Mouse (Mus musculus) testis, adult 10 weeks (tissue): ENCODE measurements around the gene Zzz3. TPM values are rescaled to one million over a fixed set of nuclear protein-coding genes. Genes with fewer than 3 reads are reported as not detected.

Experiments
- polyA plus RNA-seq: library from polyadenylated mRNA; stranded (reverse); fragments of 350-450 nt; fragmentation: Illumina TruSeq; extraction: RNeasy Lipid Tissue Mini Kit (QIAGEN cat#74804); gene quantifications from one replicate; pipeline ENCODE4 v1.2.3, GENCODE M21; 2014; ENCODE audit warnings: low read depth, low replicate concordance

Zzz3 gene
- 52.4 TPM for polyA plus RNA-seq

DNA sequence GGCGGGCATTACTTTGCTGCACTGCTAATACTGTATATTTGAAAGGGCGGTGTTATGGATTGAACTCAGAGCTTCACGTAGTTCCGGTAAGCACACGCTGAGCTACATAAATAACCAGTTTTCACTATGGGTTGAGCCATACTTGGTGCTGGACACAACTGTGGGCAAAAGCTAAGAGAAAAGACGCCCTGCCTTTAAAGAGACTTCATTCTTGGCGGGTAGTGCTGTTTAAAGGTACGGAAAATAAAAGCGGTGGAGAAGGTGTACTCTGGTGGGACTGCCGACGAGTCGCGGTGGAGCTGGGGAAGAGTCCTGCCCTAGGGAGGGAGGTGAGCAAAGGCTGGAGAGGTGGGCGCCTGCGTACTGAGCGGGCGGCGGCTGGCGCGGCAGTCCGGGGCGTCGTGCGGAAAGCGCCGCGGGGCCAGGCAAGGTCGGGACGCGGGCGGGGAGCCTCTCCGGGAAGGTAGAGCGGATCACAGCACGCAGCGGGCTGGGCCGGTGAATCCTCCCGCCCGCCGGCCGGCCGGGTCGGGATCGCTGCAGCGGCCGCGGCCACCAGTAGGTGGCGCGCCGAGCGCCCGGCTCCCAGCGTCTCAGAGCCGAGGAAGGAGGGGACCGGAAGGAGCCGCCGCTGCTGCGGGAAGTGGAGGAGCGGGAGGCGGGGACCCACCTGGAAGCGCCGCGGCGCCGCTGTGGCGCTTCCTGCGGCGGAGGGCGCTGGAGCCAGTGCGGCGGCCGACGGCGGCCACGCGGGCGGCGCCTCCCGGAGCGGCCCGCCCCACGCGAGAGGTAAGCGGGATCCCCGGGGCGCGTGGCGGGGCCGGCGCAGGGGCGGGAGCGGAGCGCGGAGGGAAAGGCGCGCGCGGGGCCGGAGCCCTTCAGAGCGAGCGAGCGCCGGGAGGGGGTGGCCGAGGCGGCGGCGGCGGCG, at the start of gene Zzz3:
Zzz3 (plus strand) TSS at position 124 of the 928 bp plus-strand sequence.

DNA sequence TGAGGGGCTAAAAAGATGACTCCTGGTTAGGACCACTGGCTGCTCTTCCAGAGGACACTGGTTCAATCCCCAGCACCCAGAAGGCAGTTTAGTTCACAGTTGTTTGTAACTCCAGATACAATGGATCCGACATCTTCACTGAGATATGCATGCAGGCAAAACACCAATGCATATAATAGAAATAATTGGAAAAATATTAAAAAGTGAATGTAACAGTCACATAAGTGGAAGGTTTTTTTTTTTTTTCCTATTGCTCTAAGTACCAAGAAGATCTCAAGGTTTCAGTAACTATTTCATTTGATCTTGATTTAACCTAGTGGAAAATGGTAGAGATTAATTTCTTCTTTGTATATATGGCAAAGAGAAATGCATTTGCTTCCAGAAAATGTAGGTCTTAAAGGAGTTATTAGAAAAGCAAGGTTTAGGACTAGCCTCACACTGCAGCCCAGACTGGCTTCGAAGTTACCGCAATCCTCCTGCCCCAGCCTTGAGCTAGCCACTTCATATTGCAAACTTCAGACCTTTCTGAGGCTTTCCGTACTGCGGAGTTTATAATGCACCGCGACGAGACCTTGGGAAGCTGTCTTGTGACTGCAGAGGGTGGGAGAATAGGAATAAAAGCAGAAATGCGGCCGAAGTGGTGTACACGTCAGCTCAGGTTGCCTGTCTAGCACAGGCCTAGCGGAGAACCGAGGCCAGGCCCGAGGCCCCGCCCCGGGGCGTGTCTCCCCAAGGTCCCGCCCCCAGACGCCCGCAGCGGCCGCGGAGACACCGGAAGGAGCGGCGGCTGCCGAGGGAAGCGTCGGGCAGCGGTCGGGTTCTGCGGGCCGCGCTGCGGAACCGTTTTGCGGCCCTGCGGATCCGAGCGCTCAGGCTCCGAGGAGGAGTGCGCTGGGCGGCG, 49.3 kb upstream of the Zzz3 start, which contains the start of gene Usp33:
Usp33 (plus strand) TSS at position 747 of the 901 bp plus-strand sequence.

Other genes with a start within 250 kb of the Zzz3 start
- gene Gipc2, start 229.2 kb upstream of the Zzz3 start, polyA plus RNA-seq = 10.8 TPM
- 466 TPM for gene Dnajb4, start 185.2 kb upstream of the Zzz3 start, polyA plus RNA-seq
- 122 TPM for gene Fubp1, start 185.1 kb upstream of the Zzz3 start, polyA plus RNA-seq
- gene Nexn, start 129.1 kb upstream of the Zzz3 start, polyA plus RNA-seq = 49.9 TPM
- 7.4 TPM for gene Miga1, start 55.1 kb upstream of the Zzz3 start, polyA plus RNA-seq
- gene Usp33, start 49.0 kb upstream of the Zzz3 start, polyA plus RNA-seq = 25.8 TPM